Mouse (Mus musculus): ENCODE measurements around the gene Atp8b5.

DNA sequence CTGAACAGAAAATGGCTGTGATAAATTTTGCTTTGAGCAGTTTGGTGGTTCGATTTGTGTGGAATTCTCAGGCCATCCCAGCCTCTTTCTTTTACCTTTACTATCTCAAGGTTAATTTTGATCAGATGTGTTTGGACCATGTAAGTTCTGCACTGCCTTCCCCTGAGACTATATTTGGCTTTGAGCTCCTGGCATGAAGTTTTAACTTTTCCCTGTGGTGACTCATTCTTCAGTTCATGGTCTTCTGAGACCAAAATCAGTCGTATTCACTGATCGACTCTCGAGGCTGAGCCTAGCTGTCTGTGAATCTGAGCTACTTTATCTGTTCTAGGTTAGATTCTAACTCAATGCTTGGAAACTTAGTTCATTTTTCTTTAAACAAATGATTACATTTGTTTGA, 21.2 kb upstream of the Atp8b5 start:
- TF ChIP-seq EP300 (IDR thresholded peaks at IDR 0.05; ENCODE audit: low read depth), result no peak
- no peak for TF ChIP-seq CTCF (IDR thresholded peaks at IDR 0.05; ENCODE audit: low read depth)

Measured in heart, postnatal 0 days (tissue).